Comparison of ENCODE assay signal across 9 mouse cellular contexts in the genomic region with DNA sequence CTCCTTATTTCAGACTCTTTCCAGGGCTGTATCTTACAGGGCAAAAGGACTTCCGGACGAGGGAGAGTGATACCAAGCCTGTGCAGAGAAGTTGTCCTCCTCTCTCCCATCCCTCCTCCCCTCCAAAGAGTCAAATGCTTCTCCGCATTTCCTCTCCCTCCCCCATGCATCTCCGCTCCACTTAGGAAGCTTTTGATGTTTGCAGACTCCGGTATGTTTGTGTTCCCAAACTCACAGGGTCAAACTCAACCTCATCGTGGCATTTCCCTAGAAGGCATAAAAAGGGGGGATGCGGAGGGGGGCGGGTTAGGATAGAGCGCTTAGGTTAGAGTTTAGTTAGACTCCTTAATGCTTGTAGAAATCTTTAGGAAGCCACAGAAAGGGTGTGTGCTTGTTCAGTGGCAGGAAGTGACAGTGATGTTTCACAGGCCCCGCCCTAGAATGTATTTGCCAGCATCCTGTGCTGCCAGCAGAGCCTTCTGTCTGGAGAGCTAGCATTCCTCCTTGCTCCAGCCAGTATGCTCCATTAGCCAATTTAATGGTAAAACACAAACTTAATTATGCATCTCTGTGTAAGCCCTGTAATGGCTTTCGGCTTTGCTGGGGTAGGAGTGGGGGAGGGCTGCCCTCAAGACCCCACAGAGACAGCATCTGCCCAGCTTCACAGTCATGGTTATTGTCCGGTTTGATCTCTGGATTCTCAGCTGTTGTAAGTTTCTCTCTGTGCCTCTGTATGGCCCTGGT. TPM values are rescaled to one million over a fixed set of nuclear protein-coding genes. Genes with fewer than 3 reads are reported as not detected.
A peak's percentile ranks its signal among the peaks of the same experiment; 100 is the strongest.
DNase-seq lines count a peak whose midpoint lies in the region; ATAC-seq lines count a peak whose summit lies in the region.
"Had no signal": no experiment of that assay in that cellular context is flagged by ENCODE, and none has a peak within 500 bp of the region (broad histone marks: within the 10 kb centered on the region; RNA-seq: fewer than 3 reads in every experiment).

No protein-coding gene starts in this region.

- no peaks in the 10 kb centered on the region for H3K27me3 ChIP-seq in forebrain, embryonic 15.5 days
- no peaks in the 10 kb centered on the region for H3K27me3 ChIP-seq in hindbrain, embryonic 12.5 days
- no peaks in the 10 kb centered on the region for H3K27me3 ChIP-seq in midbrain, embryonic 14.5 days (ENCODE audit: control insufficient read depth, insufficient read depth, low read length)
- H3K27me3 ChIP-seq: Patski had no signal

- peaks cover 12% of the 10 kb centered on the region for H3K4me1 ChIP-seq in forebrain, embryonic 15.5 days
- peaks cover 17% of the 10 kb centered on the region for H3K4me1 ChIP-seq in hindbrain, embryonic 12.5 days
- H3K4me1 ChIP-seq in midbrain, embryonic 14.5 days (ENCODE audit: control insufficient read depth, insufficient read depth, low read length), result peaks cover 8% of the 10 kb centered on the region; the same call in 1 of the 2 replicates

- H3K4me3 ChIP-seq in forebrain, embryonic 15.5 days, result peak overlapping the region; percentile 23
- H3K4me3 ChIP-seq in hindbrain, embryonic 12.5 days, result peak overlapping the region; percentile 11; the same call in 1 of the 2 replicates
- H3K4me3 ChIP-seq in midbrain, embryonic 14.5 days (replicated peaks; ENCODE audit: low read depth, low read length), result 0 out of 2 replicates have a peak overlapping the region, but pooled peaks have one; percentile 7

- WGBS in forebrain, embryonic 15.5 days, result 29% methylated on average over 12 of the region's 12 CpGs
- whole genome bisulfite sequencing in hindbrain, embryonic 12.5 days, result 28% methylated on average over 12 of the region's 12 CpGs
- WGBS in midbrain, embryonic 14.5 days, result 29% methylated on average over 12 of the region's 12 CpGs

- peak; percentile 79 for ATAC-seq in forebrain, embryonic 15.5 days (replicated peaks)
- ATAC-seq in hindbrain, embryonic 12.5 days (ENCODE audit: low FRiP score), result peak; percentile 85
- ATAC-seq in midbrain, embryonic 14.5 days (ENCODE audit: low FRiP score, low TSS enrichment), result no peak
- ATAC-seq: Patski had no signal

- H3K9me3 ChIP-seq in forebrain, embryonic 15.5 days, result no peaks in the 10 kb centered on the region
- H3K9me3 ChIP-seq in hindbrain, embryonic 12.5 days (replicated peaks), result no peaks in the 10 kb centered on the region
- H3K9me3 ChIP-seq in midbrain, embryonic 14.5 days (ENCODE audit: control insufficient read depth, low read length), result no peaks in the 10 kb centered on the region

- DNase-seq in cerebellum, postnatal 10 days, result peak; percentile 49 to 57
- no peak for DNase-seq in cerebellum, adult 9-11 months
- DNase-seq in adrenal gland, postnatal 36 days, result peak; percentile 31 to 47
- peak; percentile 62 for DNase-seq in liver
- DNase-seq in midbrain, embryonic 14.5 days, result peak; percentile 40
- DNase-seq in thymus, adult 18-20 months, result peak; percentile 33 to 62

- H3K9ac ChIP-seq in forebrain, embryonic 15.5 days (replicated peaks), result no peak overlapping the region
- no peak overlapping the region; the same call in 1 of the 2 replicates for H3K9ac ChIP-seq in hindbrain, embryonic 12.5 days
- 0 out of 2 replicates have a peak overlapping the region, but pooled peaks have one; percentile 9 for H3K9ac ChIP-seq in midbrain, embryonic 14.5 days (replicated peaks; ENCODE audit: low read length)

- H3K27ac ChIP-seq in forebrain, embryonic 15.5 days (replicated peaks), result no peak overlapping the region
- H3K27ac ChIP-seq in hindbrain, embryonic 12.5 days, result peak overlapping the region; percentile 36
- no peak overlapping the region for H3K27ac ChIP-seq in midbrain, embryonic 14.5 days (replicated peaks; ENCODE audit: low read depth, low read length)

- H3K4me2 ChIP-seq in forebrain, embryonic 15.5 days (replicated peaks), result peak overlapping the region; percentile 32
- peak overlapping the region; percentile 44 for H3K4me2 ChIP-seq in hindbrain, embryonic 12.5 days (replicated peaks)
- H3K4me2 ChIP-seq in midbrain, embryonic 14.5 days (ENCODE audit: low read length), result peak overlapping the region; percentile 41

- H3K36me3 ChIP-seq in forebrain, embryonic 15.5 days, result no peaks in the 10 kb centered on the region
- no peaks in the 10 kb centered on the region for H3K36me3 ChIP-seq in hindbrain, embryonic 12.5 days
- H3K36me3 ChIP-seq in midbrain, embryonic 14.5 days (ENCODE audit: control insufficient read depth, insufficient read depth, low read length), result no peaks in the 10 kb centered on the region

RNA-seq across cellular contexts. Expression of gene Depdc1b, which starts 18.6 kb away (rescaled TPM):
- 1 to 10 TPM in 1 of 2 experiments, under 1 TPM in 1; 0.89 to 1.4 TPM for total RNA-seq in adrenal gland, postnatal 36 days (2021)
- 7.8 and 8.0 TPM in 2 replicates for polyA plus RNA-seq in forebrain, embryonic 15.5 days (2015; fragmentation: Nextera tagmentation; extraction: Ambion mirVana)
- 8.1 and 9.2 TPM in 2 replicates for polyA plus RNA-seq in hindbrain, embryonic 12.5 days (2016; fragmentation: Nextera tagmentation; extraction: Ambion mirVana)
- polyA plus RNA-seq in midbrain, embryonic 14.5 days (2014; fragmentation: Nextera tagmentation; extraction: Ambion mirVana), result 2.1 and 2.5 TPM in 2 replicates
